Mouse (Mus musculus): ENCODE measurements around the gene Olfr652.

Gene Olfr652

GRCm38 (mm10) chr7:104560601-104561000 lies at the start of gene Olfr652:
TSS of gene Olfr652 (plus strand) at chr7:104560901.
- no peak for DNase-seq (ENCODE audit: low spot score)

DNA sequence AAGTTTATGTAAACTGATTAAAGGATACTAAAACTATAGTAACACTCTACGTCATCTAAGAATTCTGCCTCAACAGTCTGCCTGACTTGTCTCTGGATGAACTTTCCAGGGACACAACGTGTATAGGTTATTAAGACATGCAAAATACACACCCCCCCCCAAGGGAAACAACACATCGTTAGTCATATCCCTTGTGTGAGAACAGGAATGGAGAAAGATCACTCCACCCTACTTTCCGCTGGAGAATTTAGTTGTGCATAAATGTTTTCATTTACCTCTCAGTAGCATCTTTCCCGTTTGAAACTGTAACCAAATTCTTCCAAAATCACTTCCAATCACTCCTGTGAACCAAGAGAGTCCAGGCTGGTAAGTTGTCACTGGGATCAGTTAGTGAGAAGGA lies 10.9 kb upstream of the Olfr652 start, which contains the start of gene Olfr651:
Gene Olfr651, plus strand, starts transcription at position 301 of the 400 bp plus-strand sequence.
- no peak for DNase-seq (ENCODE audit: low spot score)

- no peak for DNase-seq (ENCODE audit: low spot score)
Measured at GRCm38 (mm10) chr7:104552700-104553099, 8.0 kb upstream of the Olfr652 start.

DNA sequence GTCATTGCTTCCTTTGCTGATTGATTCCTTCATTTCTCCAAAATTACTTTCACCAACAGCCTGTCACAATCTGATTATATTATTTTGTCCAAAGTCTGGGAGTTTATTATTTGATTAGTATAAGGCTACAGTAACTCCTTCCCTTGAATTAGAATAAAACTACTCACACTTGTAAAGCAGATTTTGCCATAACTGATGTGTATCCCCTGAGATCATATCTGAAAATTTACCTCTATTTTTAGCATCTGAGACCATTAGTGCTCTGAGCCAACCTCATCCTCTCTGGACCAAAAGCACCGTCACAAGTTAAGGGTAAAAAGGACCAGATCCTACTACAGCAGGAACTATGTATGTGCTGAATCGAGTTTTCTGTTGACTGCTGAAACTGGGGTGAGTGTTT lies 16.3 kb downstream of the Olfr652 start, which contains the start of gene Olfr653:
Gene Olfr653, plus strand, starts transcription at position 301 of the 400 bp plus-strand sequence.
- no peak for DNase-seq (ENCODE audit: low spot score)

- no peak for DNase-seq (ENCODE audit: low spot score)
Measured at GRCm38 (mm10) chr7:104580846-104581245, 20.1 kb downstream of the Olfr652 start.

GRCm38 (mm10) chr7:104581429-104581828 lies 20.7 kb downstream of the Olfr652 start:
- no peak for DNase-seq (ENCODE audit: low spot score)

- no peak for DNase-seq (ENCODE audit: low spot score)
Measured at GRCm38 (mm10) chr7:104586725-104587124, 26.0 kb downstream of the Olfr652 start, which contains the start of gene Olfr654. TSS of gene Olfr654 (plus strand) at chr7:104587025.

- no peak for DNase-seq (ENCODE audit: low spot score)
Measured at GRCm38 (mm10) chr7:104588274-104588673, 27.6 kb downstream of the Olfr652 start.

DNA sequence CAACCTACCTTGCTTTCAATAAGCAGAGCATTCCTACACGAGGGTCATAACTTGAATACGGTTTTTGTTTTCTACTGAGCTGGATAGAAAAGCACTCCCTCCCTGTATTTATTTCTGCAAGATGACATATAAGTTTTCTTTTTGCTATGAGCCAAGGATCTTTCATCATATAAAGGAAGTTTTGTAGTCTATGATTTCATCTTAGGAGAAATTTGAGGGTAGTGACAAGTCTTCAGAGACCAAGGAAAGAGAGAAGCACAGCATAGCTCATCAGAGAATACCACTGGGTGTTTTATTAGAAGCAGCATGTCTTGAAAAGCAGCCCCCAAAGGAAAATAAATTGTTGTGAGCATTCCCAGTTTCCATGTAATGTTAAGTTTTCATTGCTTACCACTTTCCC lies 41.0 kb downstream of the Olfr652 start, which contains the start of gene Olfr655:
Gene Olfr655, minus strand, starts transcription at position 101 of the 400 bp plus-strand sequence.
- no peak for DNase-seq (ENCODE audit: low spot score)

GRCm38 (mm10) chr7:104603173-104603572 lies 42.5 kb downstream of the Olfr652 start:
- DNase-seq (ENCODE audit: low spot score), result peak; percentile 22

- DNase-seq (ENCODE audit: low spot score), result no peak
Measured at GRCm38 (mm10) chr7:104604727-104605126, 44.0 kb downstream of the Olfr652 start.

DNA sequence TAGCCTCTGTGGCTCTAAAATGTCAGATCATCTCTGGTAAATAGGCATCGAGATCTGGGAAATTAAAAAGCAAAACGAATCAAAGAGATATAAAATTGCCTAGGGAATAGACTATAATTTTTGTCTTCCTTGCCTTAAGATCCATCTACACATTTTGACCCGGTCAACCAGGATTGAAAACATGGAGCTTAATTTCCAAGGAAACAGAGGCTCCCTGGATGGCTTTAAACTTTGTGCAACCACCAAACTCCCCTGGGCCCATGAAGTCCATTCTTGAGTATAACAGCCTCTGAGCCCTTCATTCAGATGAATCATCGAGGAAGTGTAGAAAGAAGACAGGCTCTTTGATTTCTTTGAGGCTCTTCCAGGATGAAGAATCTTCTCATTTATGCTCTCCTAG lies 53.0 kb downstream of the Olfr652 start, which contains the start of gene Olfr656:
Gene Olfr656, plus strand, starts transcription at position 301 of the 400 bp plus-strand sequence.
- DNase-seq (ENCODE audit: low spot score), result no peak

Data from ovary, postnatal 14 days (tissue).